Mouse (Mus musculus) midbrain, embryonic 12.5 days (tissue): Measurements from ENCODE around the gene Lrrc8d. TPM values are rescaled to one million over a fixed set of nuclear protein-coding genes. Genes with fewer than 3 reads are reported as not detected.
A peak's percentile ranks its signal among the peaks of the same experiment; 100 is the strongest.

Experiments
- ATAC-seq: fragments of 200-750 bp; cut with Nextera tagmentation; 2 replicates; pipeline ENCODE4 v1.8.0; 2017; ENCODE audit warnings: low read depth, moderate TSS enrichment, moderate library complexity; ENCODE audit not compliant: low FRiP score
- H3K27ac ChIP-seq: fragments of 300-500 bp; sonication (generic); replicated peaks from 2 replicates; pipeline ENCODE4 v1.5.1; 2016; ENCODE audit warnings: mild to moderate bottlenecking
- H3K27me3 ChIP-seq: fragments of 300-500 bp; sonication (generic); 2 replicates; pipeline ENCODE4 v1.6.1; 2016; ENCODE audit warnings: mild to moderate bottlenecking
- H3K36me3 ChIP-seq: fragments of 300-500 bp; sonication (generic); 2 replicates; pipeline ENCODE4 v1.6.1; 2016
- H3K4me1 ChIP-seq: fragments of 300-500 bp; sonication (generic); 2 replicates; pipeline ENCODE4 v1.6.1; 2016
- H3K4me2 ChIP-seq: fragments of 300-500 bp; sonication (generic); replicated peaks from 2 replicates; pipeline ENCODE4 v1.6.1; 2016; ENCODE audit warnings: mild to moderate bottlenecking, moderate library complexity
- H3K4me3 ChIP-seq: fragments of 300-500 bp; sonication (generic); 2 replicates; pipeline ENCODE4 v1.5.1; 2016; ENCODE audit warnings: mild to moderate bottlenecking
- H3K9ac ChIP-seq: fragments of 300-500 bp; sonication (generic); replicated peaks from 2 replicates; pipeline ENCODE4 v1.6.1; 2016; ENCODE audit warnings: mild to moderate bottlenecking, moderate library complexity
- H3K9me3 ChIP-seq: fragments of 300-500 bp; sonication (generic); 2 replicates; pipeline ENCODE4 v1.6.1; 2016; ENCODE audit warnings: mild to moderate bottlenecking
- WGBS: fragments of 180-500 bp; shearing (Covaris S2); methylation state at CpG from one replicate; pipeline ENCODE4 v1.1.7; 2016; 5-methylcytosine and 5-hydroxymethylcytosine counted together
- polyA plus RNA-seq: library from polyadenylated mRNA; unstranded; fragments of >200 nt; fragmentation: Nextera tagmentation; extraction: Ambion mirVana; gene quantifications from 2 replicates; pipeline ENCODE4 v1.2.1, GENCODE M21; 2016

Lrrc8d gene
- polyA plus RNA-seq, 1 experiment from 2014 or later, result 34.7 TPM

DNA sequence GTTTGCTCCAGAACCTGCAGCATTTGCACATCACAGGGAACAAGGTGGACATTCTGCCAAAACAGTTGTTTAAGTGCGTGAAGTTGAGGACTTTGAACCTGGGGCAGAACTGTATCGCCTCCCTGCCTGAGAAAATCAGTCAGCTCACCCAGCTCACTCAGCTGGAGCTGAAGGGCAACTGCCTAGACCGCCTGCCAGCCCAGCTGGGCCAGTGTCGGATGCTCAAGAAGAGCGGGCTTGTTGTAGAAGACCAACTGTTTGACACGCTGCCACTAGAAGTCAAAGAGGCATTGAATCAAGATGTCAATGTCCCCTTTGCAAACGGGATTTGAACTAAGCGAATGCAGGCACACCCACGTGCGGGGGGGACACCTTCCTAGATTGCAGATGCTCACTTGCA lies 114.2 kb downstream of the Lrrc8d start:
- no peaks in the 10 kb centered on the region for H3K27me3 ChIP-seq
- no peak for ATAC-seq
- peaks cover 12% of the 10 kb centered on the region for H3K9me3 ChIP-seq
- H3K36me3 ChIP-seq, result peaks cover 44% of the 10 kb centered on the region
- H3K27ac ChIP-seq, result no peak overlapping the region
- no peak overlapping the region for H3K4me2 ChIP-seq
- H3K9ac ChIP-seq, result no peak overlapping the region
- 90% methylated on average over 10 of the region's 10 CpGs for WGBS
- peaks cover 19% of the 10 kb centered on the region for H3K4me1 ChIP-seq
- no peak overlapping the region for H3K4me3 ChIP-seq

DNA sequence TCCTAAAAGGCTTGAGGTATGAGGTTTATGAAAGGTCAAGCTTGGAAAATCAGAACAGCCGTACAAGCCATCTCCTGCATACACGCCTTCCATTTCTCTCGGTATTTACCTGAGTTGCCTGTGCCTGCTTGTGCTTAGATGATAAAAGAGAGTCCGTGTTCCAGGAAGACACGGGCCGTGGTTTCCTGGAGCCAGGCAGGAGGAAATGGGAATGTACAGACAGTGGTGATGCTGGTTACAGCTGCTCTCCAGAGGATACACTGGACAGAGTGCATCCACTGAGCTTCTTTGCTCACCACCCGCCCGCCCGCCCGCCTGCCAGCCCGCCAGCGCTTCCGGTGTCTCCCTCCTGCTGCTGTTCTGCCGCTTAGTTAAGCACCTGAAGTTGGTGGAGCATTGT lies 116.3 kb downstream of the Lrrc8d start:
- Histone ChIP-seq H3K4me2 (no peak overlapping the region), H3K4me3 (no peak overlapping the region), H3K4me1 (peaks cover 22% of the 10 kb centered on the region), H3K36me3 (peaks cover 44% of the 10 kb centered on the region), H3K9me3 (peaks cover 12% of the 10 kb centered on the region), H3K9ac (no peak overlapping the region), H3K27ac (no peak overlapping the region), H3K27me3 (no peaks in the 10 kb centered on the region)
- no peak for ATAC-seq
- WGBS, result 93% methylated on average over 14 of the region's 14 CpGs

DNA sequence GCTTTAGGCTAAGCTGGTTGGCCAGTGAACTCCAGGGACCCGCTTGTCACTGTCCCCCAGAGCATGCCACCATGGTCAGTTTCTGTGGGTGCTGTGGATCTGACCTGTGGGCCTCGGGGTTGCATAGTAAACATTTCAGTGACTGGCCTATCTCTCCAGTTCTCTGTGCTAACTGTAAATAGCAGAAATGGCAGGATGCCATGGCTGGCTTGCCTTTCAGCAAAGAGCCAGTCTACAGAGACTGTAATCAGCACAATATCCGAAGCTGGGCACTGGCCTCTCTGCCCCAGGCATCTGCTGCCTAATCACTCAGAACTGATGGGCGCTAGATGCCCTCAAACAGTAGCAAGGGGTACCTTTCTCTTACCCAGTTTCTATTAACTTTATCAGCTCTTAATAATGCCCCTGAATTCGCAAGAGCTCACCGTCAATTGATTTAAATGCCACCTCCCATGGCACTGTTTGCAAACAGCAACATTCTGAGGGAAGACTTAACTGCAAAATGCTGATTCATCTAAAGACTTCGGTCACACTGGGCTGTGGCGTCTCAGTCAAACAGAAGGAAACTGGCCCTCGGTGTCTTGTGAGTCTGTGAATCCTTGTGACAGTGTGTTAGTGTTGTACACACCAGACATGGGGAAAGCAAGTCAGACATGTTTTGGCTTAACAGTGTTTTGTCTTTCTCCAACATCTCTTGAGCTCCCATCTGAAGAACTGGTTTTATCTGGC lies 117.6 kb downstream of the Lrrc8d start:
- peaks cover 31% of the 10 kb centered on the region for H3K36me3 ChIP-seq
- H3K9ac ChIP-seq, result no peak overlapping the region
- ATAC-seq, result no peak
- H3K4me3 ChIP-seq, result no peak overlapping the region
- H3K4me2 ChIP-seq, result no peak overlapping the region
- peaks cover 22% of the 10 kb centered on the region for H3K4me1 ChIP-seq
- H3K27me3 ChIP-seq, result no peaks in the 10 kb centered on the region
- no peak overlapping the region for H3K27ac ChIP-seq
- H3K9me3 ChIP-seq, result peaks cover 8% of the 10 kb centered on the region
- WGBS, result 92% methylated on average over 9 of the region's 9 CpGs

DNA sequence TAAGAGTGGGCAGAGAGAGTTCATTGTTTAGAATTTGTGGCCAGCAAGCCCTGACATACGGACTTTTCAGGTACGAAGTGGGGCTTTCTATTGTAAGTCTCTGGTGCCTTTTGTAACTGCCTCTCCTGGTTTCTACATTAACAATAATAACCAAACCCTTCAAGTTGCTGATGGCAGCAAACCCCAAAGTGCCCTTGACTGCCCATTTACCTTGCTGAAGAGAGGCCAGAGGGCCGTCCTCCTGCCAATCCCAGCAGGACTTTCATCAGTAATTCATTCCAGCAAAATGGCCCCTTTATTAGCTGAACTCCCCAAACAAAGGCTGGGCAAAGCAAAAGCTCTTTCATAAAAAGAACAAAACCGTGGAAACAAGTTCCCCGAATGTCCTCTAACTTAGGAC lies 118.6 kb downstream of the Lrrc8d start:
- Histone ChIP-seq H3K9me3 (no peaks in the 10 kb centered on the region), H3K9ac (no peak overlapping the region), H3K4me3 (no peak overlapping the region), H3K4me1 (peaks cover 30% of the 10 kb centered on the region), H3K27ac (no peak overlapping the region), H3K27me3 (no peaks in the 10 kb centered on the region), H3K36me3 (peaks cover 21% of the 10 kb centered on the region), H3K4me2 (no peak overlapping the region)
- 35% methylated on average over 5 of the region's 5 CpGs for WGBS
- no peak for ATAC-seq

DNA sequence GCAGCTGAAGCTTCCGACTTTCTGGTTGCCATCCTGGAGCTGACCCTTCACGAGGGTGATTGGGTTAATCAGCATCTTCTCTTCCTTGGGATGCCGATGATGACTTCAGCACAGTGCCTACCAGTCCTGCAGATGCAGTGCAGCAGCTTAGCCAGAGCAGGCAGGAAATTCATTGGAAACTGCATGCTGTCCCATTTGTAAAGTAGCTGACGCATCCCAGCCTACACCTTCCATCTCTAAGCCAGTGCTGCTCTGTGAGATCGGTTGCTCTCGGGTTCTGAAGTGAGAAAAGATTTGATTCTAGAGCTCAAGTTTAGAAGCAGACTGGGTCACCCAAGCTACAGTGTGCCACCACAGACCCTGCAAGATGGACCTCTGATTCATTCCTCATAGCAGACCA lies 121.6 kb downstream of the Lrrc8d start:
- no peak overlapping the region for H3K9ac ChIP-seq
- no peaks in the 10 kb centered on the region for H3K27me3 ChIP-seq
- H3K4me2 ChIP-seq, result no peak overlapping the region
- ATAC-seq, result no peak
- 83% methylated on average over 6 of the region's 6 CpGs for WGBS
- no peaks in the 10 kb centered on the region for H3K36me3 ChIP-seq
- no peak overlapping the region for H3K27ac ChIP-seq
- peaks cover 38% of the 10 kb centered on the region for H3K4me1 ChIP-seq
- H3K9me3 ChIP-seq, result no peaks in the 10 kb centered on the region
- no peak overlapping the region for H3K4me3 ChIP-seq

DNA sequence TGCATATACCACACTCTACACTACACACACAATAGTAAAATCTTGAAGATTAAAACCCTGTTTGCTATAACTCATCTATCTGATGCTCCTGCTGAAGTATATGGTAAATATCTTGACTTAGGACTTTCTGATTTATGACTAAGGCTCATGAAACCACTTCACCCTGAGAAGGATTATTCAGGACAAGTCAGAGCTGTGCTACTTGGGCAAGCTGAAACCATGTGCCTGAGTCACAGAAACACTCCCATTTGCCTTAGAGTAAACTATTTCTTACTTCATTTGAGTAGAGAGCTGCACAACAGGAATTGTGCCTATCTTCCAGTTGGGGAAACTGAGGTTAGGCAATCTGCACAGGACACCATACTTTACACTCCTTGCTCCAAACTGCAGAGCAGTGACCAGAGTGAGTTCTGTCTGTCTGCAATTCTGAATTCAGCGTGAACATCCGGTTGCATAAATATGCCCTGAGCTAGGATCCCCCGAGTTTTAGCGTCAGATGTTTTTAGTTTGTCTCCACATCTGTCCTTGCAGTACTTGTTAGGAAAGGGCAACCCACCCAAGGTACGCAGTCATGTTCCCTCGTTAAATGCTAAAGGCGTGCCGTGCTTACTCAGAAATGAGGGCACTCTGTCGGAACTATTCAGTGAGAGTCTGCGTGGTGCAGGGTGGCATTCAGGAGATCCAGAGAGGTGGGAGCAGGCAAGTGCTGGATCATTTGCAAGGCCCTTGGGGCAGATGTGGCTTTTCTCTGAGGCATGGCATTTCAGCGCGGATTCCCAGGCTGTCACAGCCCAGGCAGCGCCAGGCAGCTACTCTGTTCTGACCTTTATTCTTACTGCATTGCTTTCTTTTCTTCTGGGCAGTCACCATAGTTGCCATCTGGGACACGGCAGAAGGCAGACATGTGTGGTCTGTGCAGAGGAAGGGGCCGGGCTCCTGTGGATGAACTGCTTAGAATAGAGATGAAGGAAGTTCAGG lies 123.0 kb downstream of the Lrrc8d start:
- no peaks in the 10 kb centered on the region for H3K27me3 ChIP-seq
- no peak overlapping the region for H3K4me3 ChIP-seq
- H3K4me2 ChIP-seq, result no peak overlapping the region
- WGBS, result 62% methylated on average over 15 of the region's 15 CpGs
- no peaks in the 10 kb centered on the region for H3K36me3 ChIP-seq
- H3K9me3 ChIP-seq, result no peaks in the 10 kb centered on the region
- peak overlapping the region; percentile 32 for H3K27ac ChIP-seq
- H3K4me1 ChIP-seq, result peaks cover 31% of the 10 kb centered on the region
- no peak overlapping the region for H3K9ac ChIP-seq
- ATAC-seq, result peak; percentile 60

DNA sequence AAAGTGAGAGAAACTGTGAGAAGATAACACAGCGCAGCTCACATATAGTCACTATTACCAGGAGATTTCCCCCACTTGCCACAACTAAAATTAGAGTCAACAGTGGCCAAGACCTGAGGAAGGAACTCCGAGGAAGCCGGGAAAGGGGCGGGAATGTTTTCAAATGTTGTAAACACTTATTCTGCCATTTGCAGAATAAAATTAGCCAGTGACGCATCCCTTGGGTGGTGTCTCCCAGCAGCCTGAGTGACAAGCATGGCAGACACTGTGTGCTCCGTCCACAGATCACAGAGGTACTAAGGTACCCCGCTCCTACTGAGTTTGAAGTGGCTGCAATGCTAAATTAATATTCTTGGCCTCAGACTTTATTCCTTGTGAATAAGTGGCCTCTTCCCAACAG lies 124.5 kb downstream of the Lrrc8d start:
- ATAC-seq, result no peak
- no peaks in the 10 kb centered on the region for H3K36me3 ChIP-seq
- no peaks in the 10 kb centered on the region for H3K9me3 ChIP-seq
- peaks cover 16% of the 10 kb centered on the region for H3K4me1 ChIP-seq
- H3K4me2 ChIP-seq, result no peak overlapping the region
- WGBS, result 91% methylated on average over 7 of the region's 7 CpGs
- no peak overlapping the region for H3K27ac ChIP-seq
- H3K4me3 ChIP-seq, result no peak overlapping the region
- no peaks in the 10 kb centered on the region for H3K27me3 ChIP-seq
- no peak overlapping the region for H3K9ac ChIP-seq

DNA sequence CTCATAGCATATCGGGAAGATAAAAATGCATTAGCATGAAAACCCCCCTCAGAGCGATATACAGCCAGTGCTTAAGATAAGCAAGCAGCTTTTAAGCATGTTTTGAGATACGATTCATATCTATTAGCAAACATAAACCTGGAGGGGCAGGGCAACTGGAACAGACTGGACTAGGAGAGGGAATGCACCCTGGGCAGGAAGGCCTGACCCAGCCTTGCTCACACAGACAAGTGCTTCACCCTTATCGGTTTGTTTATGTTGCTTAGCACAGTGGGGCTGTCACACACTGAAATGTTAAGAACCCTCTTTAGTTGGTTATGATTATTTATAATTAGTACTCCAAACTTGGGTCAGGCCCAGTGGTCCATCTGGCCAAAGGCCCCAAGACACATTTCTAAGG lies 125.1 kb downstream of the Lrrc8d start:
- Histone ChIP-seq H3K36me3 (no peaks in the 10 kb centered on the region), H3K27ac (no peak overlapping the region), H3K9me3 (no peaks in the 10 kb centered on the region), H3K9ac (no peak overlapping the region), H3K27me3 (no peaks in the 10 kb centered on the region), H3K4me2 (no peak overlapping the region), H3K4me3 (no peak overlapping the region), H3K4me1 (peaks cover 16% of the 10 kb centered on the region)
- 92% methylated on average over 4 of the region's 4 CpGs for WGBS
- ATAC-seq, result no peak

DNA sequence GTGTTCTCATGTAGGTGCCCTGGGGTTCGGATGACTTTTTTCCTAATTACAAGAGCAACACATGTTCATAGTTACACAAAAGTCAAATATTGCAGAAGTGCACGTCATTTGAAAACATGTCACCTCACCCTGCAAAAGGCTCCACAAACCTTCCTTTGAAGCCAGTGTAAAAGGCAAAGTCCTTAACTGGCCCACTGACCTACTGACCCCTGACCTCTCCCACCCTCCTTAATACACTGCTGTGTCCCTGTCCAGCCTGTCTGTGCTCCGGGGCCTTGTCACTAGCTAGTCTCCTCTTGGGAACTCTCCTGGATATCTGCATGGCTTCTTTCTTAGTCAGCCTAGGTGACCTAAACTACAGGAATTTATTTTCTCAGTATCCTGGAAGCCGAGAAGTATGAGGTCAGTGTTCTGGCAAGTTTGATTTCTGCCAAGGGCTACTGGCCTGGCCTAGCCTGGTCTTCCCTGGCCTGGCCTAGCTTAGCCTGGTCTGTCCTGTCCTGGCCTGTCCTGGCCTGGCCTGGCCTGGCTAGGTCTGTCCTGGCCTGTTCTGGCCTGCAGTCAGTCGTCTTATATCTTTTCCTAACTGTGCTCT lies 127.2 kb downstream of the Lrrc8d start:
- no peak overlapping the region for H3K4me2 ChIP-seq
- no peak overlapping the region for H3K4me3 ChIP-seq
- ATAC-seq, result no peak
- H3K36me3 ChIP-seq, result no peaks in the 10 kb centered on the region
- no peak overlapping the region for H3K27ac ChIP-seq
- WGBS, result 58% methylated on average over 5 of the region's 5 CpGs
- no peak overlapping the region for H3K9ac ChIP-seq
- no peaks in the 10 kb centered on the region for H3K9me3 ChIP-seq
- no peaks in the 10 kb centered on the region for H3K27me3 ChIP-seq
- H3K4me1 ChIP-seq, result peaks cover 16% of the 10 kb centered on the region

DNA sequence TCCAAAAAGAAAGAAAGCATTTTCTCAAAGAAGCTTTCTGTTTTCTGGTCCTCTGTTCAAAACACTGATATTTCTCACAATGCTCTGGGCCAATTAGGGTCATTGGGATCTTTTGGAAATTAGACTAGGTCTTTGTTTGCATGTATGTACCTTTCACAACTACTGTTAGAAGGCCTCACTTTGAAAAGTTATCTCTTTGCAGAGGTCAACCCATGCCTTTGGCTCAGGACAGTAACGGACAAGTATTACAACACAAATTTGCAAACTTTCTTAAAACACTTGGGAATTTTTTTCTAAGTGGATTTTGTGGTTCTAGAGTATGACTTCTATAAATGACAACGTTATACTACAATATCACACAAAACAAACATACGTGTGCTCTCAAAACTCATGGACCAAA lies 128.3 kb downstream of the Lrrc8d start:
- peaks cover 11% of the 10 kb centered on the region for H3K4me1 ChIP-seq
- WGBS, result 93% methylated on average over 3 of the region's 3 CpGs
- ATAC-seq, result no peak

DNA sequence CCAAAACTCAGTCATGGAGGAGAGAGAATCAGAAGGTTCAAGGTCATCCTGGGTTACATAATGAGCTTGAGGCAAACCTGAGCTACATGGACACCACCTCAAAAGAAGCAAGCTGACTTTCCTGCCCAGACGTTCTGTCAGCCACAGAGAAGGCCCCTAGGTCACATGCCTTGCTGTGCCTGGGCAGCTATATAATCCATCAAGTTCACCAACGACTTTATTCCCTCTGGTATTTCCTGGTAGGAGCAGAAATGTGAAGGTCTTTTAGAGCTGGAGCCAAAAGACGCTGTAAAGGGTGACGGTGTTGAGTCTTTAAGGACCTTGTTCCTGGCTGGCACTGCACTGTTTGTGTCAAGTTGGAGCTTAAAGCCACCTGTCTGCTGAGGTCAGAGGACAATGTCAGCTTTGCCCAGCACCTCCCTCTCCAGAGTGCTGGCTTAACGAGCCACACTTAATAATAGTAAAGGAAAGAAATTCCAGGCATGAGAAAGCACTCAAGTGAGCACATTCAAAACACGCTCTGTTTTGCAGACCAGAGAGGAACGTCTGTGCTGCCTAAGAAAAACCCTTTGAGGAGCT lies 129.3 kb downstream of the Lrrc8d start:
- no peaks in the 10 kb centered on the region for H3K36me3 ChIP-seq
- no peak overlapping the region for H3K9ac ChIP-seq
- no peak for ATAC-seq
- H3K4me3 ChIP-seq, result no peak overlapping the region
- no peak overlapping the region for H3K4me2 ChIP-seq
- H3K9me3 ChIP-seq, result no peaks in the 10 kb centered on the region
- 0 out of 2 replicates have a peak, but pooled peaks cover 6% of the 10 kb centered on the region for H3K4me1 ChIP-seq
- H3K27me3 ChIP-seq, result no peaks in the 10 kb centered on the region
- H3K27ac ChIP-seq, result no peak overlapping the region
- 53% methylated on average over 7 of the region's 7 CpGs for WGBS

More for the DNA sequence above, 128.3 kb downstream of the Lrrc8d start:
- H3K27ac ChIP-seq, result no peak overlapping the region
- H3K4me3 ChIP-seq, result no peak overlapping the region
- H3K9me3 ChIP-seq, result no peaks in the 10 kb centered on the region
- H3K4me2 ChIP-seq, result no peak overlapping the region
- H3K36me3 ChIP-seq, result no peaks in the 10 kb centered on the region
- no peak overlapping the region for H3K9ac ChIP-seq
- H3K27me3 ChIP-seq, result no peaks in the 10 kb centered on the region

DNA sequence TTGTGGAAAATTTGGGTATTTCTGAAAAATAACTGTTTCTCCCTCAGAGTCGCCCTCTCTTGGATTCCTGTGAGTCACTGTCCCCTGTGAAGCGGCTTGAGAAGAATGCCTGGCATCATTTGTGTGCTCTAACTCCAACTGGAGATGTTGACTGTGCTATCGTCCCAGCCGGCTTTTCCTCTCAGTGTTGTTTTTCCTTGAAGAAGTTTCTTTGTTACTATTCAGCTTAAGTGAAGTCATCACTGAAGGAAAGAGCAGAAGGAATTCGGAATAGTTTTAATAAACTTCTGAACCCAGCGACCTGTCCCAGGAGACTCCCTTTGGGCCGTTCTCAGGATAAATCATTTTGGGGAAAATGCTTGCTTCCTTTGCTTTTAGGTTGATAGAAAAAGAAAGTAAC lies 132.4 kb downstream of the Lrrc8d start:
- H3K27me3 ChIP-seq, result no peaks in the 10 kb centered on the region
- no peak for ATAC-seq
- no peak overlapping the region for H3K9ac ChIP-seq
- 79% methylated on average over 7 of the region's 7 CpGs for WGBS
- H3K4me1 ChIP-seq, result no peaks in the 10 kb centered on the region
- H3K4me2 ChIP-seq, result no peak overlapping the region
- H3K9me3 ChIP-seq, result no peaks in the 10 kb centered on the region
- H3K4me3 ChIP-seq, result no peak overlapping the region
- no peak overlapping the region for H3K27ac ChIP-seq
- no peaks in the 10 kb centered on the region for H3K36me3 ChIP-seq
